Mouse (Mus musculus) small intestine, adult 2 months (tissue): Measurements from ENCODE around the gene Zfp318.

Experiments
- CTCF ChIP-seq: fragments of 200-500 bp; IDR thresholded peaks from 2 replicates; pipeline ENCODE4 v1.5.1; 2012; ENCODE audit warnings: low read depth, mild to moderate bottlenecking, control low read depth, inconsistent platforms, low read length, moderate library complexity, mixed read lengths; ENCODE audit not compliant: insufficient replicate concordance, insufficient read length; ENCODE audit errors: extremely low read depth
- POLR2A ChIP-seq: fragments of 200-500 bp; IDR thresholded peaks from 2 replicates; pipeline ENCODE4 v1.6.1; 2012; ENCODE audit warnings: low read depth, mild to moderate bottlenecking, control low read depth, inconsistent platforms, low read length, moderate library complexity

- TF ChIP-seq CTCF (no peak), POLR2A (no peak)
These were observed 69.2 kb downstream of the Zfp318 start for GRCm38 (mm10) chr17:46452683-46453082.
